Mouse (Mus musculus) gastrocnemius, adult 8-10 months (tissue): Measurements from ENCODE around the gene Mrm1. TPM values are rescaled to one million over a fixed set of nuclear protein-coding genes. Genes with fewer than 3 reads are reported as not detected.
"Not testable (repeated sequence)": the region's sequence is repeated elsewhere in the genome, so short reads cannot be mapped to it uniquely, and the experiment has no call there.

Source experiments
- DNase-seq, 2 experiments: peaks; one replicate each; pipeline ENCODE4 v3.0.0; 2022; ENCODE audit warnings: low spot score in 2 of 2
- total RNA-seq, 4 experiments: library from RNA; stranded (reverse); gene quantifications; 2 replicates each; pipeline ENCODE4 v1.2.4; 2022

The Mrm1 gene
- total RNA-seq: 10 to 100 TPM in 1 of 4 experiments, 1 to 10 TPM in 3; 4.5 to 11.4 (median 8.4) TPM

- peak; percentile 92 to 94 for DNase-seq
Observed at GRCm38 (mm10) chr11:84818961-84819692, at the start of gene Mrm1. Mrm1 (minus strand) TSS chr11:84819515.

DNA sequence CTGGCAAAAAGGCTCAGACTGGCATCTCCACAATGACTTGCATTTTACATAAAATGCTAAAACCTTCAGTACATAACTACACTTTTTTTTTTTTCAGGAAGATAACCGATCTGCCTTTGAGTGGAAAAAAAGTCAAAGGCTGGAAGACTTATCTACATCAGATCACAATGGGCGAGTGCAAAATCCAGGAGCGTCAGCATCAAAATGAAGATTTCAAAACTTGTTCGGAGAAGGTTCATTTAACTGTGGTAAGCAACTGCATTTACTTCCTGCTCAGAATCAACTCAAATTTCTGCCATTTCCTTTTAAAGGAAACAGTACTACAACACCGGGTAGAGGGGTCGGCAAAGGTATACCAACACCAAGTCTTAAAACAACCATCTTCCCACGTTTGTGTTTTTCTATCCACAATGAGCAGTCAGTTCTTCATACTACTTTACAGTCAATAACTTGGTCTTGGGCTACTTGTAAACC, 49.5 kb upstream of the Mrm1 start:
- no peak for DNase-seq

DNA sequence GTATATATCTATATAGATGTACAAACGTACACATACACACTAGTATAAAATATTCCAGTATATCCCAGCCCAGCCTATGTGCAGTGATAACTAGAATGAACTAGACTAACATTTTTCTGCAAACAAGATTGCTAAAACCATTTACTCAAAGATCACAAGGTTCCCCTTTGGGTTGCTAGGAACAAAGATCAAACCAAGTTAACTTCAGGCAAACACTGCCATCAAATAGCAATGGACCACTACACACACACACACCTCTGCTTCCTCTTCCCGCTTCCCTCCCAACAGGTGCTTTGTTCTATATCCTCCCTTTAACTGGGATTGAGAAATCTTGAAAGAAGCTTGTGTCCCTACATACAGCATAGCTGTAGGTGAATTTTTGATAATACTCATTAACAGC, 48.3 kb upstream of the Mrm1 start:
- DNase-seq: no peak

GRCm38 (mm10) chr11:84865268-84865667, 46.0 kb upstream of the Mrm1 start:
- no peak for DNase-seq

GRCm38 (mm10) chr11:84855285-84855684, 36.0 kb upstream of the Mrm1 start:
- no peak for DNase-seq

- DNase-seq: no peak
Observed at GRCm38 (mm10) chr11:84847475-84848090, 28.3 kb upstream of the Mrm1 start.

DNA sequence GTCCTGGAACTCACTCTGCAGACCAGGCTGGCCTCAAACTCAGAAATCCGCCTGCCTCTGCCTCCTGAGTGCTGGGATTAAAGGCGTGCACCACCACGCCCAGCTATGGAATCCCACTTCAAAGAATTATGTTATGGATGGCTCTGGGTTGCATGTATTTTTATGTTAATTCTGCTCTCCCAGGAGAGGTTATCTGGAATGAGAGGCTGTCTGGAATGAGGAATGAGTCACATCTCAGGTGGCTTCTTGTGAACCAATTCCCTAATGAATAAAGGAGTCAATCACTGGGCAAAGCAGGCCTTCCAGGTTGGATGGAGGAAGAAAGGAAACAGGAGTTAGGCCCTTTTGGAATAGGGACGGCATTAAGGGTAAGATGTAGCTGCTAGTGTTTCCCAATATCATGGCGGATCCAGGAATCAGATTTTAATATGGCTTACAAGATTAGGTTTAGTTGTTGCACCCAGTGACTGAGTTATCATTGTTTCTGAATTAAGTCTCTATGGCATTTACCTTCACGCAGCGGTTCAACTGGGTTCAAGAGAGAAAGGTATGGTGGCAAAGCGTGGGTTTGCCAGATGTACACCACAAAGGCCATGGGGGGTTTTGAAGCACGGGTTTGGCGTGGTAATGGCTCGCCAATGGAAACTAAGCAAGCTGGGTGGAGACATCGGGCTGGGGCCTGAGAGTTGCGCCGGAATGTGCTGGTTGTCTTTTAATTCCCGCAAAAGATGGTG, 27.6 kb upstream of the Mrm1 start:
- DNase-seq: no peak

- no peak for DNase-seq
Observed at GRCm38 (mm10) chr11:84839330-84839729, 20.0 kb upstream of the Mrm1 start.

GRCm38 (mm10) chr11:84829495-84829894, 10.2 kb upstream of the Mrm1 start:
- not testable (repeated sequence) for DNase-seq

DNA sequence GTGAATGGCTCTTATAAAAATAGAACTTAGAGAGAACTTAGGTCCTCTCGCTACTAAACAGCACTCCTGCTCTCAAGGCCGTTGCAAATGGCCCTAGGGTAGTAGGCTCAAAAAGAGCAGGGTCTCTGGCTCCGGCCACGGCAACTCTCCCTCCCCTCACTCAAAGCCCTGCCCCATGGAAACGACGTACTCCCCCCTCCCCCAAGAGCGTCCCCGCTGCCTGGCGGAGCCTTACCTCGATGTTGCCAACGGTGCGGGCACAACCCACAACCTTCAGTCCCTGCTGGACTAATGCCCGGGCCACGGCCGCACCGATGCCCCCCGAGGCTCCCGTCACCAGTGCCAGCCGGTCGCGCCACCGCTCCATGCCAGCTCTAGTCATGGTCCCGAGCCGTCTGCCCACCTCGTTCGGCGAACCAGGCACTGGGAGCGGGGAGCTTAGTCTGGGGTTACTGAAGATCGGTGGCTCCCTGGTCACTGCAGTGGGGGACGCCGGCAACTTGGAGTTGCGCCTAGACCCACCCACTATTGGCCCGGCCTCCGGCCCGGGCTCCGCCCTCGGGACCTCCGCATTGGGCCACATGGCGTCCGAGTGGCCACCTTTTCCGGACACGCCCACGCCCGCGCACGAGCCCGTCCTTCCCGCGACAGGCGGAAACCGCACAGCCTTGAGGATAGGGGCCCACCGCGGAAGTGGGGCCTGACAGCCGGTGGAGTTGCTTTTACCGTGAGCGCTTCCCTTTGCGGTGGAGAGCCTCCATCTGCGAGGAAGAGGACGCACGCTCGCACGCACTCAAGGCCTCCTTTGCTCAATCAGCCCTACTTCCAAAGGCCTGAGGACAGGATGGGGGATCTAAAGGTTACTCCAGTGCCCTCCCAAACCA, 9.4 kb upstream of the Mrm1 start, which contains the start of gene Dhrs11:
Gene Dhrs11, minus strand, starts transcription at position 479 of the 884 bp plus-strand sequence.
- peak; percentile 96 for DNase-seq

GRCm38 (mm10) chr11:84827901-84828503, 8.7 kb upstream of the Mrm1 start:
- no peak for DNase-seq

DNA sequence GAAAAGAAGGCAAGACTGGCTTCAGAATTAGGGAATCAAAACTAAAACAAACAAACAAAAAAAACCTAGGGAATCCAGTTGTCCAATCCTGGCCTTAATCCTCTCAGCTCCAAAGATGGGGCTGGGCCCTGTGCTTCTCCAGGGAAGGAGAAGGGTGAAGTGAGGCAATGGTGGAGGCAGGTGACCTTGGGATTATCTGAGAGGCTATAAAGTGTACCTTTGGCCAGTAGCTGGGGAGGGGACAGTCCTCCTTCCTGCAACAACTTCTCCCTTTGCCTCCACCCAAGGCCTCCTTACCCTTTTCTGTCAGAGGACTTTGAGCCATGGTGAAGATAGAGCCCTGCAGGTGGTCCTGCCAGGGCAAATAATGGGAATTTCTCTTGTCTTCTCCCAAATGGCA, 8.2 kb upstream of the Mrm1 start:
- no peak for DNase-seq

- peak; percentile 75 to 87 for DNase-seq
Observed at GRCm38 (mm10) chr11:84826185-84826584, 6.9 kb upstream of the Mrm1 start.

GRCm38 (mm10) chr11:84825261-84825807, 6.0 kb upstream of the Mrm1 start:
- no peak for DNase-seq

- DNase-seq: no peak
Observed at GRCm38 (mm10) chr11:84823484-84823897, 4.2 kb upstream of the Mrm1 start.

- DNase-seq: no peak
Observed at GRCm38 (mm10) chr11:84822487-84822886, 3.2 kb upstream of the Mrm1 start.

GRCm38 (mm10) chr11:84821131-84821770, 1.9 kb upstream of the Mrm1 start:
- DNase-seq: no peak

DNA sequence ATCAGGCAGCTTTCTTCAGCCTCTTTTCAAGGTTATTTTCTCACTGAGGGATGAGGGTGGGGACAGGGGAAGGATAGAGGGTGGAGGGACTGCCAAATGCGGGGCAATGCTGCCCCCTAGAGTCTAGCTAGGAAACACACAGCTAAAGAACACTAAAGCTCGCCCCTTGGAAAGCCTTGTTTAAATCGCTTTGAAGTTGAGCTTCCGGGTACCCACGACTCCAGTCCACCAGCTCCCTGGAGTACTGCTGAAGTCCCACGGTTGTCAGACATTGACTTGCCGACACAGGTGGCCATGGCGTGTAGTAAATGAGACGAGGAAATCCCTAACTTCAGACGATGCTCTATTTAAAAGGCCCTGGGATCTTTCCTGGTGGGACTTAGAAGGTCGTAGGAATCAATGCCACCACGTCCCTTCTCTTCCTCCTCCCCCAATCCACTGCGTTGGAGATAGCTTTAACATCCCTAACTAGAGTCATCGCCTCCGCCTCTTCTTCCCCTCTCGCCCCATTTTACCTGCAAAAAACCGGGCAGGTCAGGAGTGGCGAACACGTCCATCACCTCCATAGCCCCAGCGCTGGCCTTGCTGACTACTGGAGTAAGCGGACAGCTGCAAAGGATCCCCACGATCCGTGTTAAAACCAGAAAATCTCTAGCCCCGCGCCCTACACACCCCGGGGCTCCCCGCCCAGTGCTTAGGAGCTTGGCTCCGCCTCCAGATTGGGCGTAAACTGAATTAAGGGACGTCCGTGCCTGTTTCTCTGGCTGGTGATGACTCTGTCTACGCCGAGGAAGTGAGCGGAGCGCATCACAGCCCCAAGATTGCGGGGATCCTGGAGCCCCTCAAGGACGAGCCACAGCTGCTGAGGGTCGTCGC, 992 bp downstream of the Mrm1 start:
- DNase-seq: peak; percentile 64 to 66

DNA sequence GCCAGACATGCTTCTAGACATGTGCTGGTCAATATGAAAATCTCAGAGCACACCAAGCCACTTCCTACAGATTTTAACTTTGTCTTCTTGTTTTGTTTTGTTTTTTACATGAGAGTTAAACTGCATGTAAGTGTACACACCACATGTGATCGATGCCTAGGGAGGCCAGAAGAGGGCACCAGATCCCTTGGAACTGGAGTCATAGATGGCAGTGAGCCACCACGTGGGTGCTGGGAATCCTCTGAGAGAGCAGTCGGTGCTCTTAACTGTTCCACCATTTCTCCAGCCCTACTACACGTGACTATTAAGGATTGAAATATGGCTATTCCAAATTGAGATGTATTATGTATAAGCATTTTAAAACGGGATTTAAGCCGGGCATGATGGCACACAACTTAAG, 2.0 kb downstream of the Mrm1 start:
- DNase-seq: no peak
